Mouse (Mus musculus) cerebellum, adult 2 months (tissue): ENCODE results near the gene 1810010H24Rik.

Experiments
- CTCF ChIP-seq: fragments of 200-500 bp; IDR thresholded peaks from 2 replicates; pipeline ENCODE4 v1.5.1; 2011; ENCODE audit warnings: low read depth, mild to moderate bottlenecking, control low read depth, low read length, moderate library complexity, borderline replicate concordance; ENCODE audit not compliant: insufficient read depth
- POLR2A ChIP-seq: fragments of 200-500 bp; IDR thresholded peaks from 2 replicates; pipeline ENCODE4 v1.6.1; 2011; ENCODE audit warnings: low read length, control low read depth, borderline replicate concordance; ENCODE audit not compliant: insufficient read depth

- no peak for TF ChIP-seq CTCF
- no peak for TF ChIP-seq POLR2A
These were observed 8.6 kb upstream of the 1810010H24Rik start for GRCm38 (mm10) chr11:107016893-107017292.
